Mouse (Mus musculus): ENCODE data around the gene Pars2.

- TF ChIP-seq POLR2A (IDR thresholded peaks at IDR 0.05; ENCODE audit: borderline replicate concordance, low read depth, low read length) = no peak
- TF ChIP-seq CTCF (IDR thresholded peaks at IDR 0.05; ENCODE audit: low read depth, low read length) = no peak
Measured at GRCm38 (mm10) chr4:106700798-106701197, 49.9 kb downstream of the Pars2 start.

All from bone marrow macrophage, adult 2 months (primary cell).